Mouse (Mus musculus) cerebellum, adult 11-12 months (tissue): Measurements from ENCODE around the gene Scyl1.

Experiments used
- DNase-seq: peaks from one replicate; pipeline ENCODE4 v3.0.0; 2022

Scyl1 gene

GRCm38 (mm10) chr19:5786441-5787114, 15.4 kb upstream of the Scyl1 start:
- peak; percentile 84 for DNase-seq

GRCm38 (mm10) chr19:5784958-5785577, 13.8 kb upstream of the Scyl1 start:
- DNase-seq = no peak

- no peak for DNase-seq
Measured at GRCm38 (mm10) chr19:5782121-5782520, 10.9 kb upstream of the Scyl1 start.

GRCm38 (mm10) chr19:5781532-5781931, 10.3 kb upstream of the Scyl1 start:
- no peak for DNase-seq

- no peak for DNase-seq
Measured at GRCm38 (mm10) chr19:5780203-5780602, 9.0 kb upstream of the Scyl1 start.

- DNase-seq = no peak
Measured at GRCm38 (mm10) chr19:5778312-5778711, 7.1 kb upstream of the Scyl1 start.

GRCm38 (mm10) chr19:5777387-5778032, 6.3 kb upstream of the Scyl1 start:
- DNase-seq = no peak

GRCm38 (mm10) chr19:5770311-5770710, 908 bp downstream of the Scyl1 start:
- DNase-seq = peak; percentile 64

- DNase-seq = no peak
Measured at GRCm38 (mm10) chr19:5767271-5767670, 3.9 kb downstream of the Scyl1 start.

- no peak for DNase-seq
Measured at GRCm38 (mm10) chr19:5763163-5763562, 8.1 kb downstream of the Scyl1 start.

- peak; percentile 41 for DNase-seq
Measured at GRCm38 (mm10) chr19:5758878-5759403, 12.3 kb downstream of the Scyl1 start.

GRCm38 (mm10) chr19:5756991-5757636, 14.1 kb downstream of the Scyl1 start:
- peak; percentile 26 for DNase-seq

GRCm38 (mm10) chr19:5756321-5756985, 14.8 kb downstream of the Scyl1 start:
- DNase-seq = peak; percentile 35

- DNase-seq = no peak
Measured at GRCm38 (mm10) chr19:5751742-5752141, 19.5 kb downstream of the Scyl1 start.

- no peak for DNase-seq
Measured at GRCm38 (mm10) chr19:5750951-5751350, 20.3 kb downstream of the Scyl1 start.

GRCm38 (mm10) chr19:5749476-5749875, 21.7 kb downstream of the Scyl1 start:
- DNase-seq = no peak

GRCm38 (mm10) chr19:5746907-5747363, 24.3 kb downstream of the Scyl1 start:
- no peak for DNase-seq

- DNase-seq = peak; percentile 43
Measured at GRCm38 (mm10) chr19:5745756-5746710, 25.2 kb downstream of the Scyl1 start.

- DNase-seq = peak; percentile 74
Measured at GRCm38 (mm10) chr19:5743576-5743975, 27.6 kb downstream of the Scyl1 start.

GRCm38 (mm10) chr19:5742241-5742641, 29.0 kb downstream of the Scyl1 start:
- no peak for DNase-seq

- peak; percentile 85 for DNase-seq
Measured at GRCm38 (mm10) chr19:5741641-5742240, 29.5 kb downstream of the Scyl1 start.
